Mouse (Mus musculus) hindbrain, embryonic 14.5 days (tissue): Measurements from ENCODE around the gene Rpl10a. TPM values are rescaled to one million over a fixed set of nuclear protein-coding genes. Genes with fewer than 3 reads are reported as not detected.

Source experiments
- ATAC-seq: fragments of 200-750 bp; cut with Nextera tagmentation; 2 replicates; pipeline ENCODE4 v1.8.0; 2017; ENCODE audit warnings: moderate number of reproducible peaks, mild to moderate bottlenecking, moderate TSS enrichment, moderate library complexity; ENCODE audit not compliant: low FRiP score
- DNase-seq: peaks from one replicate; pipeline ENCODE4 v3.0.0-alpha.2; 2015; ENCODE audit warnings: low spot score
- H3K27ac ChIP-seq: fragments of 300-500 bp; sonication (generic); 2 replicates; pipeline ENCODE4 v1.5.1; 2014; ENCODE audit warnings: mild to moderate bottlenecking, moderate library complexity
- H3K27me3 ChIP-seq: fragments of 300-500 bp; sonication (generic); 2 replicates; pipeline ENCODE4 v1.6.1; 2014; ENCODE audit warnings: mild to moderate bottlenecking, low read length, mixed read lengths; ENCODE audit not compliant: control insufficient read depth, insufficient read depth
- H3K36me3 ChIP-seq: fragments of 300-500 bp; sonication (generic); replicated peaks from 2 replicates; pipeline ENCODE4 v1.6.1; 2014; ENCODE audit not compliant: control insufficient read depth, insufficient read depth
- H3K4me1 ChIP-seq: fragments of 300-500 bp; sonication (generic); replicated peaks from 2 replicates; pipeline ENCODE4 v1.6.1; 2014; ENCODE audit warnings: antibody characterized with exemption, low read length, mixed read lengths; ENCODE audit not compliant: control insufficient read depth, insufficient read depth
- H3K4me2 ChIP-seq: fragments of 300-500 bp; sonication (generic); replicated peaks from 2 replicates; pipeline ENCODE4 v1.6.1; 2014; ENCODE audit warnings: mild to moderate bottlenecking, moderate library complexity
- H3K4me3 ChIP-seq: fragments of 300-500 bp; sonication (generic); replicated peaks from 2 replicates; pipeline ENCODE4 v1.5.1; 2014; ENCODE audit warnings: mild to moderate bottlenecking, low read length
- H3K9ac ChIP-seq: fragments of 300-500 bp; sonication (generic); 2 replicates; pipeline ENCODE4 v1.6.1; 2014
- H3K9me3 ChIP-seq: fragments of 300-500 bp; sonication (generic); 2 replicates; pipeline ENCODE4 v1.6.1; 2016; ENCODE audit warnings: low read length; ENCODE audit not compliant: control insufficient read depth
- WGBS: fragments of 180-500 bp; shearing (Covaris S2); extraction: QIAGEN DNeasy Blood & Tissue Kit; methylation state at CpG from one replicate; pipeline ENCODE4 v1.1.7; 2014; 5-methylcytosine and 5-hydroxymethylcytosine counted together
- polyA plus RNA-seq: library from polyadenylated mRNA; unstranded; fragments of >200 nt; fragmentation: Nextera tagmentation; extraction: Ambion mirVana; gene quantifications from 2 replicates; pipeline ENCODE4 v1.2.1, GENCODE M21; 2014

The Rpl10a gene
- polyA plus RNA-seq, 1 experiment from 2014 or later: 441 TPM

- H3K27ac ChIP-seq: no peak overlapping the region
- H3K36me3 ChIP-seq: no peaks in the 10 kb centered on the region
- no peak overlapping the region for H3K4me2 ChIP-seq
- 20% methylated on average over 10 of the region's 10 CpGs for WGBS
- H3K9ac ChIP-seq: no peak overlapping the region
- no peak overlapping the region for H3K4me3 ChIP-seq
- ATAC-seq (no peak), DNase-seq (peak; percentile 51)
- H3K27me3 ChIP-seq: peaks cover 35% of the 10 kb centered on the region
- no peaks in the 10 kb centered on the region for H3K9me3 ChIP-seq
- H3K4me1 ChIP-seq: no peaks in the 10 kb centered on the region; the same call in 1 of the 2 replicates
Measured at GRCm38 (mm10) chr17:28373821-28374220, 45.5 kb downstream of the Rpl10a start.

- ATAC-seq (no peak), DNase-seq (no peak)
- Histone ChIP-seq H3K9ac (no peak overlapping the region), H3K27me3 (peaks cover 35% of the 10 kb centered on the region), H3K4me2 (peak overlapping the region; percentile 15; the same call in 1 of the 2 replicates), H3K9me3 (no peaks in the 10 kb centered on the region), H3K4me1 (no peaks in the 10 kb centered on the region; the same call in 1 of the 2 replicates), H3K27ac (no peak overlapping the region), H3K36me3 (no peaks in the 10 kb centered on the region), H3K4me3 (no peak overlapping the region)
- 31% methylated on average over 13 of the region's 16 CpGs for WGBS
Measured at GRCm38 (mm10) chr17:28374494-28374893, 46.2 kb downstream of the Rpl10a start.

DNA sequence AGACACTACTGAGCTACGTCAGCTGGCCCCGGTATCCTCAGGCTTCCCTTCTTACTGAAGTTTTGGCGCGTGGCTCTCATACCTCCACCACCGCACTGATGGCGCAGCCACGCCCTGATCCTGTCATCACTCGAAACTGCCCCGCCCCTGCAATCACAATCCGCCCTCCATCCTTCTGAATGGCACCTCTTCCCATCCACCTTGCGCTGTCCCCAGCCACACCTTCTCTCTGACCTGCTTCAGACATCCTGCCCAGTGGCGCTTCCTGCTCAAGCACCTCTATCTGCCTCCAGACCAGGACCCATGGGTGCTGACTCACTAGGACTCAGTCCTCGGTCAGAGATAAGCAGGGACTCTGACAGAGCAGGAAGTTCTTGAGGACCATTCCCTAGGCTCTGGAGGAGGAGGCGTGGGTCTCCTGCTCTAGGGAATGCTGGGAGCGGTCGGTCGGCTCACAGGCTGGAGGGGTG, 47.4 kb downstream of the Rpl10a start:
- Histone ChIP-seq H3K9me3 (no peaks in the 10 kb centered on the region), H3K4me1 (no peaks in the 10 kb centered on the region; the same call in 1 of the 2 replicates), H3K36me3 (no peaks in the 10 kb centered on the region), H3K27me3 (peaks cover 35% of the 10 kb centered on the region), H3K4me2 (no peak overlapping the region), H3K27ac (no peak overlapping the region), H3K9ac (no peak overlapping the region), H3K4me3 (no peak overlapping the region)
- 19% methylated on average over 17 of the region's 17 CpGs for WGBS
- DNase-seq (no peak), ATAC-seq (no peak)

GRCm38 (mm10) chr17:28380255-28380654, 52.0 kb downstream of the Rpl10a start:
- ATAC-seq: no peak
- Histone ChIP-seq H3K4me2 (no peak overlapping the region), H3K4me1 (no peaks in the 10 kb centered on the region)

More at GRCm38 (mm10) chr17:28380255-28380654, 52.0 kb downstream of the Rpl10a start:
- Histone ChIP-seq H3K9ac (no peak overlapping the region), H3K9me3 (no peaks in the 10 kb centered on the region), H3K4me3 (no peak overlapping the region), H3K36me3 (no peaks in the 10 kb centered on the region), H3K27me3 (peaks cover 15% of the 10 kb centered on the region), H3K27ac (no peak overlapping the region)
- 5% methylated on average over 6 of the region's 6 CpGs for WGBS
- DNase-seq: no peak

Other genes with a start within 250 kb of the Rpl10a start
- 0.94 and 1.6 TPM in 2 replicates for gene Tcp11, start 247.8 kb upstream of the Rpl10a start, polyA plus RNA-seq
- gene Scube3, start 186.3 kb upstream of the Rpl10a start, polyA plus RNA-seq: 4.7 and 6.6 TPM in 2 replicates
- 40.9 and 41.3 TPM in 2 replicates for gene Zfp523, start 151.3 kb upstream of the Rpl10a start, polyA plus RNA-seq
- gene Def6, start 120.7 kb upstream of the Rpl10a start, polyA plus RNA-seq: 4.3 and 6.5 TPM in 2 replicates
- 1.6 and 1.8 TPM in 2 replicates for gene Ppard, start 95.8 kb upstream of the Rpl10a start, polyA plus RNA-seq
- gene Fance, start 15.0 kb upstream of the Rpl10a start, polyA plus RNA-seq: 22.0 and 22.6 TPM in 2 replicates
- 1.3 and 1.4 TPM in 2 replicates for gene Tead3, start 22.3 kb downstream of the Rpl10a start, polyA plus RNA-seq
- gene Tulp1, start 36.8 kb downstream of the Rpl10a start, polyA plus RNA-seq: 1.2 and 1.7 TPM in 2 replicates
- 8.2 and 9.8 TPM in 2 replicates for gene Fkbp5, start 189.1 kb downstream of the Rpl10a start, polyA plus RNA-seq
- not detected in 2 replicates for gene Armc12, start 202.3 kb downstream of the Rpl10a start, polyA plus RNA-seq
- gene Clpsl2, start 220.9 kb downstream of the Rpl10a start, polyA plus RNA-seq: not detected in 2 replicates
- not detected in 2 replicates for gene Clps, start 232.3 kb downstream of the Rpl10a start, polyA plus RNA-seq
- 13.5 and 13.7 TPM in 2 replicates for gene Lhfpl5, start 247.2 kb downstream of the Rpl10a start, polyA plus RNA-seq